Mouse (Mus musculus) intestine, postnatal 0 days (tissue): ENCODE data around the gene Gm45337. TPM values are rescaled to one million over a fixed set of nuclear protein-coding genes. Genes with fewer than 3 reads are reported as not detected.
"Not testable (repeated sequence)": the region's sequence is repeated elsewhere in the genome, so short reads cannot be mapped to it uniquely, and the experiment has no call there.

Experiments
- ATAC-seq: fragments of 200-750 bp; cut with Nextera tagmentation; 2 replicates; pipeline ENCODE4 v1.8.0; 2017; ENCODE audit warnings: mild to moderate bottlenecking, moderate TSS enrichment, moderate library complexity
- H3K27ac ChIP-seq: fragments of 300-500 bp; sonication (generic); 2 replicates; pipeline ENCODE4 v1.5.1; 2014; ENCODE audit warnings: mild to moderate bottlenecking, low read depth, low read length, moderate library complexity
- H3K27me3 ChIP-seq: fragments of 300-500 bp; sonication (generic); replicated peaks from 2 replicates; pipeline ENCODE4 v1.6.1; 2014; ENCODE audit warnings: low read length, mixed read lengths; ENCODE audit not compliant: control insufficient read depth, insufficient read depth
- H3K36me3 ChIP-seq: fragments of 300-500 bp; sonication (generic); 2 replicates; pipeline ENCODE4 v1.6.1; 2014; ENCODE audit warnings: mild to moderate bottlenecking, moderate library complexity; ENCODE audit not compliant: control insufficient read depth, insufficient read depth
- H3K4me1 ChIP-seq: fragments of 300-500 bp; sonication (generic); replicated peaks from 2 replicates; pipeline ENCODE4 v1.6.1; 2014; ENCODE audit warnings: antibody characterized with exemption, low read length, mixed read lengths; ENCODE audit not compliant: control insufficient read depth, insufficient read depth
- H3K4me2 ChIP-seq: fragments of 300-500 bp; sonication (generic); replicated peaks from 2 replicates; pipeline ENCODE4 v1.6.1; 2014; ENCODE audit warnings: low read depth, mild to moderate bottlenecking, moderate library complexity
- H3K4me3 ChIP-seq: fragments of 300-500 bp; sonication (generic); 2 replicates; pipeline ENCODE4 v1.5.1; 2014; ENCODE audit warnings: low read depth, low read length
- H3K9ac ChIP-seq: fragments of 300-500 bp; sonication (generic); 2 replicates; pipeline ENCODE4 v1.6.1; 2014; ENCODE audit warnings: mild to moderate bottlenecking, low read depth, low read length
- H3K9me3 ChIP-seq: fragments of 300-500 bp; sonication (generic); 2 replicates; pipeline ENCODE4 v1.6.1; 2016; ENCODE audit warnings: mixed run types; ENCODE audit not compliant: control insufficient read depth
- CTCF ChIP-seq: sonication (generic); IDR thresholded peaks from 2 replicates; pipeline ENCODE4 v1.5.1; 2016; ENCODE audit warnings: low read depth, mild to moderate bottlenecking, control low read depth, antibody characterized with exemption, moderate library complexity
- WGBS: fragments of 180-500 bp; shearing (Covaris S2); extraction: QIAGEN DNeasy Blood & Tissue Kit; methylation state at CpG from one replicate; pipeline ENCODE4 v1.1.7; 2014; 5-methylcytosine and 5-hydroxymethylcytosine counted together
- polyA plus RNA-seq: library from polyadenylated mRNA; unstranded; fragments of >200 nt; fragmentation: Nextera tagmentation; extraction: Ambion mirVana; gene quantifications from 2 replicates; pipeline ENCODE4 v1.2.1, GENCODE M21; 2015

Gm45337 gene
- polyA plus RNA-seq, 1 experiment from 2014 or later = not detected

DNA sequence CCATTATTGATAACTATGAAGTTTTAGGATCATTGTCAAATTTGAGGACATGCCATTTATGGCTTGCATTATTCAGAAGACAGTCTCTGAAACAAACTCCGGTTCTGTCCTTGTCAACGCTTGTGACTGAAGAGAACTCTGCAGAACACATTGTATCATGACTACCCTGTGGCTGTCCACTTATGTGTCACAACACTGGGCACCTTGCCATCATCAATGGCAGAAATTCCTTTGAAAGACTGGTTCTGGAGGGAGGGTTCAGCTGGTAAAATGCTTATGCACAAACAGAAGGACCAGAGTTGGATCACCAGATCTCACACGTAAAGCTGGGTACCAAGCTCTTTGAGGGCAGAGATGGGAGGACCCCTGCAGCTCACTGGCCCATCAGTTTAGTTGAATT lies 15.0 kb upstream of the Gm45337 start:
- no peak for ATAC-seq

DNA sequence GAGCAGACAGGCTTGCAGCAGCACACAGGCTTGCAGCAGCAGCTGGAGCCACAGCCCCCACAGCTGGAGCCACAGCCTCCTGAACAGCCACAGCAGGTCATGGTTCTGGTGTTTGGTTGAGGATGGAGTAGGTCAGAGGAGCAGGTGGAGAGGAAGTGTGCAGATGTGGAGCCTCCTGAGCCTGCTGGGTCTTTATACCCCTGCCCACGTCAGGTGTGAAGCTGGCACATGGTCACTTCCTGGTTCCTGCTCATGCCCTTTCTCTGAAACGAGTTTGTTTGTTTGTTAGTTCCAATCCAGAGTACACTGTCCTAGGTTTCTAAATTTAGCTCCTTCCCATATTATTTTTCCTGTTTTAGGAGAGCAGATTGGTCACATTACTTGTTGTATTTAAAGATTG lies 12.6 kb upstream of the Gm45337 start, which contains the start of gene Gm29735:
Gm29735 (minus strand) TSS at position 101 of the 400 bp plus-strand sequence.
- not testable (repeated sequence) for H3K4me1 ChIP-seq, H3K9ac ChIP-seq, H3K27ac ChIP-seq, ATAC-seq, H3K36me3 ChIP-seq, H3K9me3 ChIP-seq, H3K27me3 ChIP-seq, H3K4me3 ChIP-seq, H3K4me2 ChIP-seq
- 45% methylated on average over 2 of the region's 2 CpGs for WGBS

More for the DNA sequence above, 15.0 kb upstream of the Gm45337 start:
- Histone ChIP-seq H3K27ac (no peak overlapping the region), H3K4me2 (no peak overlapping the region), H3K4me3 (no peak overlapping the region), H3K9ac (no peak overlapping the region), H3K9me3 (no peaks in the 10 kb centered on the region), H3K27me3 (no peaks in the 10 kb centered on the region), H3K4me1 (no peaks in the 10 kb centered on the region), H3K36me3 (no peaks in the 10 kb centered on the region)
- 91% methylated on average over 3 of the region's 3 CpGs for WGBS
- TF ChIP-seq CTCF = no peak

DNA sequence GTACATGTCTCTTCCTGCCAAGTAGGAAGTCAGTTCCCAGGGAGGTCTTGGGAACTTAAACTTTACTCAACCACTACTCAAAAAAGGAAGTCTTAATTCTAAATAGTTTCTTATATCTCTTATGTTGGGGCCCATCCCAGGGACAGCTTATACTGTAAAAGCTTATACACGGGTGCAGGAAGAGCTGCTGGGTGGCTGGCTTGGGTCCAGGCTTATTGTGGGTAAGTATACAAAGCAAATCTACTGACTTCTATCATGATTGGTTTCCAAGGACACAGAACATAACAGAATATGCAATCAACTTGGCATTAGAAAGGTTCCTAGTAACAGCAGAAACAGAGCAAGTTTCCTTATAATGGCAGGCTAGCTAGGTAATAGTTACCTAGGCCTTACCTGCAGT lies 10.9 kb upstream of the Gm45337 start:
- H3K4me3 ChIP-seq = no peak overlapping the region
- no peaks in the 10 kb centered on the region for H3K9me3 ChIP-seq
- H3K9ac ChIP-seq = no peak overlapping the region
- WGBS = 21% methylated on average over 1 of the region's 1 CpGs
- H3K36me3 ChIP-seq = no peaks in the 10 kb centered on the region
- no peaks in the 10 kb centered on the region for H3K4me1 ChIP-seq
- no peak overlapping the region for H3K27ac ChIP-seq
- no peak overlapping the region for H3K4me2 ChIP-seq
- no peak for TF ChIP-seq CTCF
- no peak for ATAC-seq
- no peaks in the 10 kb centered on the region for H3K27me3 ChIP-seq

DNA sequence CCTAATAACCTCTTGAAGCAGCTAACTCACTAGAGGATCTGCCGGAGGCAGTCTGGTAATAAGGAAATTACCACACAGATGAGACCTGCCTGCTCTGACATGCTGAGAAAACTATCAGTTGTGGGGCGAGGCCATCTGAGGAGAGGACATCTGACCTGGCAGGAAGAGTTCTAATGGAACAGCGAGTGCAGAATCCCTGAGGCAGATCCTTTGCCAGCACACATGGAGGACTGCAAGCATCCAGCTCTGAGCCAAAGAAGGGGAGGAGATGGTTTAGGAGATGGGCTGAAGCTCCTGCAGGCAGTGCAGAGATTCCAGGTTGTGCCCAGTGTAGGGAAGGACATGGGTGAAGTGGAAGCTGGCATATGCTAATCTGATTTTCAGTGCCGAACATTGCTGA lies 7.8 kb upstream of the Gm45337 start:
- ATAC-seq = no peak
- 72% methylated on average over 4 of the region's 4 CpGs for WGBS
- no peak overlapping the region for H3K4me3 ChIP-seq
- no peak overlapping the region for H3K9ac ChIP-seq
- no peak overlapping the region for H3K27ac ChIP-seq
- H3K4me1 ChIP-seq = no peaks in the 10 kb centered on the region
- H3K27me3 ChIP-seq = no peaks in the 10 kb centered on the region
- no peaks in the 10 kb centered on the region for H3K36me3 ChIP-seq
- H3K9me3 ChIP-seq = no peaks in the 10 kb centered on the region
- TF ChIP-seq CTCF = no peak
- H3K4me2 ChIP-seq = no peak overlapping the region

DNA sequence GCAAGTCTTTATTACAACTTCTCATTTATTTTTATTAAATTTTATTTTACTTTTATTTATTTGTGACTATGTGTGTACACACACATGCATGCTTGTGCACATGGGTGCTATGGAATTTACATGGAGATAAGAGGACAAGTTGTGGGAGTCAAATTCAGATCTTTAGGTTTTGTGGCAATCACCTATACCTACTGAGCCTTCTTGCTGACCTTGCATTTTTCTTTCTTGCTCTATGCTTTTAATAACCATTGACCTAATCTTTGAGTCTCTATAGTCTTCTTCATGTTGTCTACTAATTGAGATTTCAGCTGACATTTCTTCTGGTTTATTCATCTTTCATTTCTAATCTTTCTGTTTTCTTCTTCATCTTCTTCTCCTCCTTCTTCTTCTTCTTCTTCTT lies 4.2 kb upstream of the Gm45337 start:
- H3K9ac ChIP-seq = no peak overlapping the region
- H3K36me3 ChIP-seq = no peaks in the 10 kb centered on the region
- ATAC-seq = no peak
- no peak overlapping the region for H3K4me3 ChIP-seq
- TF ChIP-seq CTCF = no peak
- no peaks in the 10 kb centered on the region for H3K4me1 ChIP-seq
- no peak overlapping the region for H3K4me2 ChIP-seq
- no peak overlapping the region for H3K27ac ChIP-seq
- H3K9me3 ChIP-seq = no peaks in the 10 kb centered on the region
- peaks cover 6% of the 10 kb centered on the region; the same call in 1 of the 2 replicates for H3K27me3 ChIP-seq

DNA sequence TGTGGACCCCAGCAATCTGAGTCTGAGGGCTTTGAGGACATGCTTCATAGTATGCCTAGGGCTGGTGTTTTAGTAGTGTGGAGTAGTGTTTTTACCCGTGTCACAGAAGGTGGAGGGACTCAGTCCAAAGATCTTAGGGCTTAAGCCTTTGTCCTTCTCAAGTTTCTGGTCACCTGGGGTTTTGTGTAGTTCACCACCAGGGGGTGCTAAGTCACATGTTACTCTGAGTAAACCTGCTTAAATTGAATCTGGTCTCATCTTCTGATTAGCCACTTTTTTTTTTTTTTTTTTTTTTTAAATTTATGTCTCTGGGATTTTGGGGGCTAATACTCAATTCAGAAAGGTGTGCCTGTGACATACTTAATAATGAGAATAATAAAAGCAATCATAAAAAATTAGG lies 1.6 kb upstream of the Gm45337 start:
- H3K36me3 ChIP-seq = no peaks in the 10 kb centered on the region
- ATAC-seq = no peak
- H3K4me1 ChIP-seq = no peaks in the 10 kb centered on the region
- no peak overlapping the region for H3K4me2 ChIP-seq
- 0% methylated on average over 1 of the region's 1 CpGs for WGBS
- peaks cover 6% of the 10 kb centered on the region; the same call in 1 of the 2 replicates for H3K27me3 ChIP-seq
- H3K9me3 ChIP-seq = no peaks in the 10 kb centered on the region
- H3K4me3 ChIP-seq = no peak overlapping the region
- H3K9ac ChIP-seq = no peak overlapping the region
- no peak overlapping the region for H3K27ac ChIP-seq
- TF ChIP-seq CTCF = peak; percentile 74

DNA sequence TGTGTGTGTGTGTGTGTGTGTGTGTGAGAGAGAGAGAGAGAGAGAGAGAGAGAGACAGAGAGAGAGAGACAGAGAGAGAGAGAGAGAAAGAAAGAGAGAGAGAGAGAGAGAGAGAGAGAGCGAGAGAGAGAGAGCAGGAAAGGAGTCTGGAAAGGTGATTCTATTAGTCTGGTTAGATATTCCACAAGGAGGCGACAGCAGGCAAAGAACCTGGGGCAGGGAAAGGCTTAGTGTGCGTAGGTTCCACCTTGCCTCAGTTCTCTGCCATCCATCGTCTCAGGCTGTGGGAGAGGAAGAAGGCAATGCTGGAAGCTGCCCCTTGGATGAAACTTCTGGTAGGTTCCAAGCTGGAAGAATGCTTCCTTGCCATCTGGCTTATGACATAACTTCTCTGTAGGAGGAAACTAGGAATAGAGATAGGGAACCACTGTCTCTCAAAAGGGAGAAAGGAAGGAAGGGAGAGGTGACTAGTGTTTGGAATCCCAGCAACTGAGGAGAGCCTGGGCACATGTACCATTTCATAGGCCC lies 1.1 kb upstream of the Gm45337 start:
- TF ChIP-seq CTCF = peak; percentile 65
- Histone ChIP-seq H3K36me3 (no peaks in the 10 kb centered on the region), H3K9me3 (no peaks in the 10 kb centered on the region), H3K27me3 (peaks cover 6% of the 10 kb centered on the region; the same call in 1 of the 2 replicates), H3K4me2 (no peak overlapping the region), H3K27ac (no peak overlapping the region), H3K9ac (no peak overlapping the region), H3K4me3 (no peak overlapping the region), H3K4me1 (no peaks in the 10 kb centered on the region)
- ATAC-seq = no peak
- 34% methylated on average over 4 of the region's 4 CpGs for WGBS

DNA sequence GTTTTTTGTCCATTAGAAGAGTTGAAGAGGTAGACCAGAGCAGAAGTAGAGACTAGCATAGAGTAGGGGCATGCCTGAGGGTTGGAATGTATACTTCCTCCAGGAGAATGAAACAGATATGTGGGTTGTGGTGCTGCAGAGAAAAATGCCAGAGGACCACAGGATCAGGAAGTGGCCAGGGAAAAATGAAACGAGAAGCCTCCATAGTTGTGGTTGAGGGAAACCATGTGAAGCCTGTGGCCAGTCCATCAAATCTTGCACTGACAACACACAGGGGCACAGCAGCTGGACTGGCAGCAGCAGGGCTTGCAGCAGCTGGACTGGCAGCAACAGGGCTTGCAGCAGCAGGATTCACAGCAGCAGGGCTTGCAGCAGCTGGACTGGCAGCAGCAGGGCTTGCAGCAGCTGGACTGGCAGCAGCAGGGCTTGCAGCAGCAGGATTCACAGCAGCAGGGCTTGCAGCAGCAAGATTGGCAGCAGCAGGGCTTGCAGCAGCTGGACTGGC lies 849 bp downstream of the Gm45337 start:
- WGBS = 28% methylated on average over 1 of the region's 1 CpGs

More for the DNA sequence above, 849 bp downstream of the Gm45337 start:
- ATAC-seq, H3K4me2 ChIP-seq, H3K4me1 ChIP-seq, H3K27ac ChIP-seq, H3K36me3 ChIP-seq, H3K9ac ChIP-seq, H3K27me3 ChIP-seq, H3K4me3 ChIP-seq, H3K9me3 ChIP-seq: not testable (repeated sequence)
